ENCODE assay signal across 7 mouse cellular contexts in genomic region chr5:52040427-52041312, GRCm38 (mm10).
A peak's percentile ranks its signal among the peaks of the same experiment; 100 is the strongest.
DNase-seq lines count a peak whose midpoint lies in the region; ATAC-seq lines count a peak whose summit lies in the region.

No protein-coding gene starts in this region.

- H3K4me2 ChIP-seq in heart, embryonic 16.5 days (ENCODE audit: low read depth, low read length) = peak overlapping the region; percentile 43

- no peaks in the 10 kb centered on the region for H3K27me3 ChIP-seq in heart, embryonic 16.5 days (ENCODE audit: control insufficient read depth, insufficient read depth, low read length)

- H3K27ac ChIP-seq in heart, embryonic 16.5 days (ENCODE audit: low read length) = peak overlapping the region; percentile 91

- H3K36me3 ChIP-seq in heart, embryonic 16.5 days (ENCODE audit: control insufficient read depth, insufficient read depth) = no peaks in the 10 kb centered on the region

- peak overlapping the region; percentile 9 for H3K4me3 ChIP-seq in heart, embryonic 16.5 days (ENCODE audit: low read length)

- peak overlapping the region; percentile 8 for H3K9ac ChIP-seq in heart, embryonic 16.5 days (ENCODE audit: low read length)

- DNase-seq in cerebellum, adult 11 months = peak; percentile 14
- peak; percentile 52 to 61 for DNase-seq in cerebellum, postnatal 10 days
- no peak for DNase-seq in thymus, postnatal 10 days (ENCODE audit: low spot score in 2 of 2)
- DNase-seq in ovary, postnatal 36 days (ENCODE audit: low spot score) = no peak
- DNase-seq in thymus, postnatal 25 days = no peak

- H3K4me1 ChIP-seq in heart, embryonic 16.5 days (ENCODE audit: control insufficient read depth, insufficient read depth, low read length) = peaks cover 22% of the 10 kb centered on the region

- H3K9me3 ChIP-seq in heart, embryonic 16.5 days (replicated peaks; ENCODE audit: control insufficient read depth, low read length) = no peaks in the 10 kb centered on the region

- ATAC-seq in heart, embryonic 16.5 days (replicated peaks; ENCODE audit: extremely low read depth, insufficient read depth, low FRiP score) = peak; percentile 89
- ATAC-seq in megakaryocyte progenitor cell, adult 5-6 weeks (replicated peaks; ENCODE audit: poor library complexity) = peak; percentile 75

- 22% methylated on average over 24 of the region's 24 CpGs for WGBS in heart, embryonic 16.5 days

Comparison
In these comparisons a context has a peak if more than half of its experiments do, and no peak if none do; other contexts are left out.
1. DNase-seq: peak in cerebellum, adult 11 months (single experiment) and cerebellum, postnatal 10 days (2 of 2); none in thymus, postnatal 10 days (0 of 2), ovary, postnatal 36 days (single experiment) and thymus, postnatal 25 days (single experiment).